Mouse (Mus musculus) frontal cortex, postnatal 25 days (tissue): ENCODE data around the gene Tmem132d.

Experiments used
- DNase-seq, 2 experiments: peaks; one replicate each; pipeline ENCODE4 v3.0.0; 2022; ENCODE audit warnings: low spot score in 2 of 2

Gene Tmem132d

DNA sequence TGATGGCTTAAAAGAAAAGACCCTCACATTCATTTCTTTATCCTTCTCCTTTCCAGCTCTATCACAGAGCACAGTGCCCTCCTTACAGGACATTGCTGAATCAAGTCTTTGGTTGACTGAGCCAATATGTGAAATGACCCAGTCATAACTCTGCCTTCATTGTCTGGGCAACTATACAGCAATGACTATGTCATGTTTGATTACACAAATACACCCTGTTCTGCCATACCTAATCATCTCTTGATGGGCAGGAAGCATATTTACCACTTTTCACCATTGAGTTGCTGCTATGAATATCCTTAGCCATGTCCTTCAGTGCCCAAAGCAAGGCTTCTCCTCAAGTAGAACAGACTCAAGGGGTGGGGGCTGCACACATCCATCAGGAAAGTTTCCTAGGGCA, 214.6 kb downstream of the Tmem132d start:
- DNase-seq = no peak

DNA sequence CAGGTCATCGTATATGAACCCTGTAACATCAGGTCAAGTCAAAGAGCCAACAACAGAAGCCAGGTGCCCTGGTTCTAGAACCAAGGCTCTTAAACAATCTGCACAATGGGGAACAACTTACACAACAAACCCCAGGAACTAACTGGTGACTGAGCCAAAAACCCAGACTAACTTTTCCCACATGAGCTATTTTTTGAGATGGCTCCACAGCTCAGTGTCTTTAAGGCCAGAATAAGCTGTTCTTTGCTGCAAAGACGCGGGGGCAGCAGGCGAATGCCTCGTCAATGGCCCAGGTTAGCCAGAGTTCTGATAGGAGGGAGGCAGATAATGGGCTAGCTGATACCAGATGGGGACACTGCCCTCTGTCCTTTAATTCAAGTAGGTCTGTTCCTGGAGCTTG, 221.8 kb downstream of the Tmem132d start:
- no peak for DNase-seq

GRCm38 (mm10) chr5:128205716-128206115, 227.2 kb downstream of the Tmem132d start:
- no peak for DNase-seq

GRCm38 (mm10) chr5:128204685-128205320, 228.1 kb downstream of the Tmem132d start:
- DNase-seq = no peak

DNA sequence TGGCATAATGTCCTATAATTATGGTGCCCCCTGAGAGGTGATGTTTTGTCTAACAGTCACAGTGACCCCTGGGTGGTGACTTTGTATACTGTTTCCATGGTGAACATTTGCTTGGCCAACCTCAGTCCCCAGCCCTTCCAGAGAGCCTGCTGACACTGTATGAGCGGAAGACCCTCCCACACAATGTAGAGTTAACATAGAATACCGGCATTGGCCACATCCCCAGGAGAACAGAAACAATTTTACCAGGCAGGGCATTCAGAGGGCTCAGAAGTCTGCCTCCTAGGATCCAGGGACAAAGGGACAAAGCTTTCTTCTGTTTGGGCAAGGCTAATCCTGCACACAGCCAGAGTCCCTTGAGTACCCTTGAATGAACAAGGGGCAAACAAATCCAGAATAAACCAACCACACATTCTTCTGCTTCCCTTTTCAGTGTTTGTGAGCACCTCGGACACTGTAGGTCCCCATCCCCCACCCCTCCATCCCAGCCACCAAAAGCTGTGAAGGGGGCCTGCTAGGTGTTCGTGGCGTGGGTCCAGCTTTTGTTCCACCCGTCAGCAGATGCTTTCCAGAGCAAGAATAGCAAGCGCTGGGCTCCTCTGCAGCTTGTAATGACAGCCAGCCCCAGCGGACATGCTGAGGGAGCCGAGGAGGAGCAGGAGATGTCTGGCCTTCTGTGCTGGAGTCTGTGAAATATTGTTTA, 228.8 kb downstream of the Tmem132d start:
- peak in 1 of 2 experiments; percentile 12 for DNase-seq

GRCm38 (mm10) chr5:128194106-128194505, 238.8 kb downstream of the Tmem132d start:
- DNase-seq = no peak

GRCm38 (mm10) chr5:128192485-128193055, 240.3 kb downstream of the Tmem132d start:
- DNase-seq = no peak

DNA sequence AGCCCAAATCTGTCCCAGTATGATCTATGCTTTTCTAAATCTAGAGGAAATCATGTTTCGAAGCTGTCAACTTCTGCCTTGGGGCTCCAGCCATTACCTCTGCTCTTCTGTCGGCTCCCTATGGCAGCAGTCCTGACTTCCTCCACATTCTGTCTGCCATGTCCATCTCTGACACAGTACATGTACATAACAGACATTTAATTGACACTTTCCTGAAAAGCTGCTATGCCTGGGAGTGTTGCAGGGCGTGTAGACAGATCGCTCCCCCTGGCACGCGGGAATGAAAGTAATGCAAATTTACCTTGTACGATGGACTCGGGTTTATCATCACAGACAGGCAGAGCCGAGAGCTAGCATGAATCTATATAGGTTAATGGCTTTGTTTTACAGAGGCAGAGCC, 241.2 kb downstream of the Tmem132d start:
- no peak for DNase-seq

DNA sequence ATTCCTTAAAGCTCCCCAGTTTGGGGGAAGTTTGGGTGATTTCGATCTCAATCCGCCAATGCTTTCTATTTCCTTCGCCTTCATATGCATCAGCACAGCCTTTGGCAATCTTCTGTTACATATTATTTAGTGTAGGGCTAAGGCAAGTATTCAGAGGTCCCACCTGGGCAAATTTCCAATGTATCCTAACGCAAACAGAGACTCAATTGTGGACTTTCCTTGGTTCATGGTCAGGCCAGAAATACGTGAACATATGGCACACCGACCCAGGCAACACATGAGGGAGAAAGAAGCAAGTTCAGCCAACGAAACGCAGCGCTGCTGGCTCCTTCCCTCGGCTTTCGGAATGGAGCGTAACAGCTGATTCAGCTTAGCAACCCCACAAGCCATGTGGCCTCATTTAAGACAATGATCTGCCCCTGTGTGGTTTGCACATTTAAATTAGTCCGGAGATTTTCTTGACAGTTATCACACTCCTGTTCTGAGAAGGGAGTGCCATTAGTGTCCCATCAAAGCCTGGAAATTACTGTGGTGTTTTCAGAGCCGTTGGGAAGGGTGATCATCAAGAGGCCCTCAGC, 242.5 kb downstream of the Tmem132d start:
- no peak for DNase-seq

DNA sequence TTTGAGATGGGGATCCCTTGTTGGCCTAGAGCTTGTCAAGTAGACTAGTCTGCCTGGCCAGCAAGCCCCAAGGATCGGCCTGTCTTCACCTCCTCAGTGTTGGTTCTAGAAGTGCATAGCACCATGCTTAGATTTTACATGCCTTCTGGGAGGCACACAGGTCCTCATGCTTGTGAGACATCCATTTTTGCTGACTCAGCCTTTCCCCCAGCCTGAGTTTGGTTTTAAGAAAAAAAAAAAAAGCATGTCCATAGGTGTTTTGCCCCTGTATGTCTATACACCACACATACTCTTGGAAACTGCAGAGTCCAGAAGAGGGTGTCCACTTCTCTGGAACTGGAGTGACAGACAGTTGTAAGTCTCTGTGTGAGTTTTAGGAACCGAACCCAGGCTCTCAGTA, 256.6 kb downstream of the Tmem132d start:
- no peak for DNase-seq

DNA sequence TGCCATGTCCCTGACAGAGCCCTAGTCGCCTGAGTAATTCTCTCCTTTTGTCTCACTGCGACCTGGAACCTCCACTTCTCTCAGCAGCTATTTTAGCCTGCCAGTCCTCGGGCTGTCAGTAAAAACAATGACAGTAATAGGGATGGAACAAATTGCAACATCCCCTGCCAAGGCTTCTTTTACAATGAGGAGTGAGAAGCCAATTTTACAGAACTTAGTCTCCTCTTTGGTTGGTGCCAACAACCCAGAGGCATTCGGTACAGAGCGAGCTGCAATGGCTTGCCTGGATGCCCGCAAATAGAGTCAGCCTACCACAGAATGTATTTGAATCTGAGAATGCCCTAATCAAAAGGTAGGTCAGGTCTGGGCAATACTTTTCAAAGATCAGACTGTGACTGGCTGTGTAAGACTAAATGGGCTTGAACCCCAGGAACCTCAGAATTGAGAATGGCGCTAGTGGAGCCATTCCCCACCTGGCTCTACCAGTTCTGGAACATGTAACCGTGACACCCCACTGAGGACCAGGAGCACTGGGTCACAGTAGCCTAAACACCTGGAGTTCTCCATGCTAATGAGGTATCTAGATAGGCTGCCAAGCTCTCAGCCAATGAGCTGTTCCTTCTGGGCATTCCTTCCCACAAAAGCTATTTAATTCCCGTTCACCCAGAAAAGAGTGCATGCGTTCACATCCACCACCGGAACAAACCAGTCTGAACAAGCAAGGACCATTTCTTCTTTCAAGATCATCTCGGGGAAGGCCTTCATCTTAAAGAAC, 273.8 kb downstream of the Tmem132d start:
- DNase-seq = no peak

DNA sequence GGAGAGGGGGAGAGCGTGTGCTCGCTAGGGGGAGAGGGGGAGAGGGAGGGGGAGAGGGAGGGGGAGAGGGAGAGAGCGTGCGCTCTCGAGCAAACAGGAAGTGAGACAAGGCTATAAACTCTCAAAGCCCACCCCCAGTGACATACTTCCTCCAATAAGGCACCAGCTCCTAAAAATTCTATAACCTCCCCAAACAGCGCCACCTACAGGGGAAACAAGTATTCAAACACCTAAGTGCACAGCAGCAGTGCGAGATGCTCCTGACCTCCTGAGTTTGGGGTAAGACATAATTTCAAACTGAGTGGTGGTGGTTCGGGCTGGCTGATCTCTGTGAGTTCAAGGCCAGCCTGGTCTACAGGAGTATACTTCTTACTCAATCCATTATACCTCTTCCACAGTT, 281.4 kb downstream of the Tmem132d start:
- DNase-seq = no peak

GRCm38 (mm10) chr5:128146901-128147645, 285.8 kb downstream of the Tmem132d start:
- no peak for DNase-seq

GRCm38 (mm10) chr5:128144799-128145198, 288.1 kb downstream of the Tmem132d start:
- DNase-seq = no peak

GRCm38 (mm10) chr5:128136818-128137217, 296.1 kb downstream of the Tmem132d start:
- no peak for DNase-seq

DNA sequence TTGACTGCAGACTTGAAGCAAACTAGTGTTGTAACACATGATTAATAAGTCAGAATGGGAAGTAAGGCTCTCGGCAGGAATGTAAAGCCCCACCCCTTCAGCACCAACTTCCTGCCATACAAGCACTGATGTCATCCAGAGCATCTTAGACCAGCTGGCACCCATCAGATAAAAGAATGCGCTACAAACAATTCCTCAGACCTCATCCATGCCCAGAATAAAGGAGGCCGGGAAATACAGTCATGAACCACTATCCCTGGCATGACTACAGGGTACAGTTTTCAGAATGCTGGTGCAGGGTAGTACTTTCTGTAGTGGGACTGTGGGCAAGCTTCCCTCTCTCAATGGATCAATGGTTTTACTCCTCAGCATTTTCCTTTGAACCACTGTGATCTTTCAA, 310.2 kb downstream of the Tmem132d start:
- no peak for DNase-seq

- DNase-seq = no peak
These were observed 313.7 kb downstream of the Tmem132d start for GRCm38 (mm10) chr5:128119171-128119570.

DNA sequence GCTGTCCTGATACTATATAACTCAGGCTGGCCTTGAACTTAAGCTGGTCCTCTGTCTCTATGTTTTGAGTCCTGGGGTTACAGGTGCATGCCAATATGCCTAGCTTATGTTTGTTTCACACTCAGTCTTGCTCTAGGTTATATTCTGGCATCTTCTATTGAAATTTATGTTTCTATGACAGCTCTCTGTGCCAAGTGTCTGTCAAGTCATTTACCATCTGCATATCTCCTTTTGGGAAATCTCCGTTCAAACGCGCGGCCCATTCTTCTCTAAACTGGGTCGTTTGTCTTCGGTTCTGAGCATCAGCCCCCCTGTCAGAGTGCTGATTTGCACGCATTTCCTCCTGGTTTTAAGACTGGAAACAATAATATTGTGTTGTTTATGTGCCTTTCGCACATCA, 319.8 kb downstream of the Tmem132d start:
- no peak for DNase-seq

GRCm38 (mm10) chr5:128112518-128112917, 320.4 kb downstream of the Tmem132d start:
- no peak for DNase-seq

DNA sequence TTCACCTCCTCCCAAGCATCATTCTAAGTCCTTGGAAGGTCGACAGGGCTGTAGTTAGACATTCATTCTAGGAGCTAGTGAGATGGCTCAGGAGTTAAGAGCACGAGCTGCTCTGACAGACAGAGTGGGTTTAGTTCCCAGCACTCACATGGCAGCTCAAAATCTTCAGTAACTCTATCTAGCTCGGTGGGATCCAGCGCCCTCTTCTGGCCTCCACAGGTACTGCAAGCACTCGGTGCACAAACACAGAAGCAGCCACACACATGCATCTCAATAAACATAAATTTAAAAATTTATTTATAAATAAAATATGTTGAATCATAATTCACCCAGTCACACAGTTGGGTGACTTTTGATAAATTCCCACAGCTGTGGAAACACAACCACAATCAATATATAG, 321.2 kb downstream of the Tmem132d start:
- DNase-seq = no peak

- DNase-seq = no peak
These were observed 330.3 kb downstream of the Tmem132d start for GRCm38 (mm10) chr5:128102556-128102955.
